Mouse (Mus musculus) erythroblast, embryonic 14.5 days (primary cell): ENCODE data around the gene Txndc15.

Experiments
- GATA1 ChIP-seq: IDR thresholded peaks from 2 replicates; pipeline ENCODE4 v1.6.1; 2012; ENCODE audit warnings: low read length, inconsistent platforms, mixed read lengths
- TAL1 ChIP-seq: IDR thresholded peaks from 3 replicates; pipeline ENCODE4 v1.6.1; 2012; ENCODE audit warnings: low read length, inconsistent platforms, mixed read lengths

DNA sequence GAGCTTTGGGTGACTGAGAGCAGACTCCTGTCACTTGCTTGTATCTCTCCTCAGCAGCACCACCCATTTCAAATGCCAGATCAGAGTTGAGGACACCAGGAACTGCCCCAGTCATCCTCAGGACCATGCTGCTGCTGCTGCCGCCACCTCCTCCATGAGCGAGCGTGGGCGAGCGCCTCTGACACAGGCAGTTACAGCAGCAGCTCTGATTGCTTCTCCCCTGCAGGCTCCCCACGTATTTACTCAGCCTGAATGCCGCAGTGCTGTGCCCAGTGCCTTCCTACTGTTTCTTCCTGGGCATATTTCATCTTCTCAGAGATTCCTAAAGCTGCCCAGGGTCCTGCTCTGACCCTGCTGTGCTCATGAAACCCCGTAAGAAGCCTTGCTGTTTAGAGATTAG lies 27.9 kb downstream of the Txndc15 start:
- TF ChIP-seq GATA1, result no peak
- TF ChIP-seq TAL1, result no peak
